Mouse (Mus musculus) brain, embryonic 14.5 days (tissue): Measurements from ENCODE around the gene Gcdh. TPM values are rescaled to one million over a fixed set of nuclear protein-coding genes. Genes with fewer than 3 reads are reported as not detected.

Experiments used
- DNase-seq: peaks from one replicate; pipeline ENCODE4 v3.0.0-alpha.2; 2011; ENCODE audit warnings: low read depth
- CTCF ChIP-seq: fragments of 200-500 bp; IDR thresholded peaks from 2 replicates; pipeline ENCODE4 v1.5.1; 2012; ENCODE audit warnings: inconsistent platforms, mild to moderate bottlenecking, moderate library complexity, borderline replicate concordance; ENCODE audit not compliant: insufficient read depth, insufficient read length; ENCODE audit errors: extremely low read depth
- POLR2A ChIP-seq: fragments of 200-500 bp; IDR thresholded peaks from 2 replicates; pipeline ENCODE4 v1.6.1; 2012; ENCODE audit warnings: mild to moderate bottlenecking, inconsistent platforms, borderline replicate concordance; ENCODE audit not compliant: poor library complexity, insufficient read depth, insufficient read length, severe bottlenecking; ENCODE audit errors: extremely low read depth
- polyA plus RNA-seq: library from polyadenylated mRNA; depleted of rRNA; stranded (reverse); fragments of >200 nt; gene quantifications from 2 replicates; pipeline ENCODE4 v1.2.3, GENCODE M21; 2012; rRNA removed

Gene Gcdh
- polyA plus RNA-seq, 1 experiment, result 41.9 TPM

- DNase-seq, result no peak
- TF ChIP-seq POLR2A (no peak), CTCF (no peak)
Measured at GRCm38 (mm10) chr8:84837912-84838470, 55.7 kb downstream of the Gcdh start.

GRCm38 (mm10) chr8:84837149-84837911, 56.4 kb downstream of the Gcdh start:
- no peak for TF ChIP-seq POLR2A
- TF ChIP-seq CTCF, result no peak
- no peak for DNase-seq

Other genes starting within 250 kb of the Gcdh start
- gene Ier2, start 231.1 kb downstream of the Gcdh start, polyA plus RNA-seq, result 7.3 and 11.0 TPM in 2 replicates
- gene Trmt1, start 207.6 kb downstream of the Gcdh start, polyA plus RNA-seq, result 113 and 120 TPM in 2 replicates
- gene Nacc1, start 206.1 kb downstream of the Gcdh start, polyA plus RNA-seq, result 81.8 and 87.0 TPM in 2 replicates
- gene Lyl1, start 192.5 kb downstream of the Gcdh start, polyA plus RNA-seq, result 3.4 and 4.7 TPM in 2 replicates
- 0.92 and 1.5 TPM in 2 replicates for gene G430095P16Rik, start 170.9 kb downstream of the Gcdh start, polyA plus RNA-seq
- gene Nfix, start 93.6 kb downstream of the Gcdh start, polyA plus RNA-seq, result 34.0 and 46.8 TPM in 2 replicates
- 8.0 and 8.9 TPM in 2 replicates for gene Dand5, start 71.1 kb downstream of the Gcdh start, polyA plus RNA-seq
- 30.1 and 39.2 TPM in 2 replicates for gene Gadd45gip1, start 62.4 kb downstream of the Gcdh start, polyA plus RNA-seq
- 63.7 and 66.0 TPM in 2 replicates for gene Rad23a, start 53.3 kb downstream of the Gcdh start, polyA plus RNA-seq
- 374 and 466 TPM in 2 replicates for gene Calr, start 47.0 kb downstream of the Gcdh start, polyA plus RNA-seq
- gene Farsa, start 36.9 kb downstream of the Gcdh start, polyA plus RNA-seq, result 109 and 153 TPM in 2 replicates
- 15.1 and 24.2 TPM in 2 replicates for gene Syce2, start 21.8 kb downstream of the Gcdh start, polyA plus RNA-seq
- gene Klf1, start 8.0 kb upstream of the Gcdh start, polyA plus RNA-seq, result 0.66 and 0.77 TPM in 2 replicates
- 5.1 and 6.8 TPM in 2 replicates for gene Dnase2a, start 14.6 kb upstream of the Gcdh start, polyA plus RNA-seq
- gene Mast1, start 43.4 kb upstream of the Gcdh start, polyA plus RNA-seq, result 133 and 166 TPM in 2 replicates
- 7.2 and 7.6 TPM in 2 replicates for gene Rtbdn, start 53.1 kb upstream of the Gcdh start, polyA plus RNA-seq
- not detected in 2 replicates for gene Gm49661, start 75.5 kb upstream of the Gcdh start, polyA plus RNA-seq
- 756 and 915 TPM in 2 replicates for gene Prdx2, start 75.7 kb upstream of the Gcdh start, polyA plus RNA-seq
- gene Rnaseh2a, start 75.8 kb upstream of the Gcdh start, polyA plus RNA-seq, result 41.8 and 51.3 TPM in 2 replicates
- gene Junb, start 84.8 kb upstream of the Gcdh start, polyA plus RNA-seq, result 6.7 and 7.1 TPM in 2 replicates
- gene Hook2, start 96.7 kb upstream of the Gcdh start, polyA plus RNA-seq, result 21.2 and 27.2 TPM in 2 replicates
- 0.05 and 0.06 TPM in 2 replicates for gene Best2, start 120.6 kb upstream of the Gcdh start, polyA plus RNA-seq
- 224 and 279 TPM in 2 replicates for gene Asna1, start 131.4 kb upstream of the Gcdh start, polyA plus RNA-seq
- gene Trir, start 132.9 kb upstream of the Gcdh start, polyA plus RNA-seq, result 191 and 216 TPM in 2 replicates
- gene Tnpo2, start 143.0 kb upstream of the Gcdh start, polyA plus RNA-seq, result 129 and 140 TPM in 2 replicates
- 102 and 128 TPM in 2 replicates for gene Fbxw9, start 166.1 kb upstream of the Gcdh start, polyA plus RNA-seq
- 0.64 TPM in 1 of 2 replicates, not detected in the other for gene Gm5741, start 174.1 kb upstream of the Gcdh start, polyA plus RNA-seq
- 74.8 and 77.0 TPM in 2 replicates for gene Dhps, start 177.8 kb upstream of the Gcdh start, polyA plus RNA-seq
- gene Wdr83os, start 186.8 kb upstream of the Gcdh start, polyA plus RNA-seq, result 124 and 140 TPM in 2 replicates
- gene Wdr83, start 187.4 kb upstream of the Gcdh start, polyA plus RNA-seq, result 64.9 and 86.6 TPM in 2 replicates
- gene Man2b1, start 189.3 kb upstream of the Gcdh start, polyA plus RNA-seq, result 21.6 and 23.9 TPM in 2 replicates
- gene Zfp791, start 229.2 kb upstream of the Gcdh start, polyA plus RNA-seq, result 2.3 and 2.8 TPM in 2 replicates